Mouse (Mus musculus): ENCODE measurements at regions not wholly inside any gene's neighbourhood (a gene's known extent, or its start where the extent isn't known, plus 50 kb on each side); places are given as distances from the start of the nearest gene placed in this dataset.

DNA sequence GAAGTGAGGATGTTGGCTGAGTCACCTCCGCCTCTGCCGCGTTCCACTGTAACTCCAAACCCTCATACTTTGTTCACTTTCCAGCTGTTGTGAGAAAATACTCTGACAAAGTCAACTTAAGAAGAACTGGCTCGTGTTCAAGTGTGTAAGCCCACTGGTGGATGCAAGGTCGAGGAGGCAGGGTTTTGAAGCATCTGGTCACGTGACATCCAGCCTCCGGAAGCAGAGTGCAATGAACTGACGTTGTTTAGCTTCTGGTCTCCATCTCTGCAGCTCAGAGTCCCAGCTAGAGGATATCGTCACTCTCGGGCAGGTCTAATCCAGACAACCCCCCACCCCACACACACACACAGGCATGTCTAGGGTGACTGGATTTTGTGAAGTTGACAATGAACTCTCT is 140.1 kb downstream of the Kcnk1 start:
- no peak for TF ChIP-seq CTCF (IDR thresholded peaks at IDR 0.05; ENCODE audit: low read depth)
- TF ChIP-seq EP300 (optimal IDR thresholded peaks at IDR 0.05): no peak

Measured in stomach, postnatal 0 days (tissue).